Mouse (Mus musculus) liver, embryonic 16.5 days (tissue): ENCODE measurements around the gene Lancl1. TPM values are rescaled to one million over a fixed set of nuclear protein-coding genes. Genes with fewer than 3 reads are reported as not detected.

ENCODE experiments used
- ATAC-seq: fragments of 200-750 bp; cut with Nextera tagmentation; 2 replicates; pipeline ENCODE4 v1.8.0; 2017; ENCODE audit warnings: low read depth, mild to moderate bottlenecking, moderate number of reproducible peaks, moderate library complexity
- H3K27ac ChIP-seq: fragments of 300-500 bp; sonication (generic); 2 replicates; pipeline ENCODE4 v1.5.1; 2014; ENCODE audit warnings: mild to moderate bottlenecking, low read length
- H3K27me3 ChIP-seq: fragments of 300-500 bp; sonication (generic); 2 replicates; pipeline ENCODE4 v1.6.1; 2014; ENCODE audit warnings: low read depth, low read length, mixed read lengths; ENCODE audit not compliant: control insufficient read depth, insufficient read depth
- H3K36me3 ChIP-seq: fragments of 300-500 bp; sonication (generic); 2 replicates; pipeline ENCODE4 v1.6.1; 2014; ENCODE audit warnings: mild to moderate bottlenecking; ENCODE audit not compliant: control insufficient read depth, insufficient read depth
- H3K4me1 ChIP-seq: fragments of 300-500 bp; sonication (generic); 2 replicates; pipeline ENCODE4 v1.6.1; 2014; ENCODE audit warnings: low read depth, low read length, mixed read lengths; ENCODE audit not compliant: control insufficient read depth
- H3K4me2 ChIP-seq: fragments of 300-500 bp; sonication (generic); 2 replicates; pipeline ENCODE4 v1.6.1; 2014; ENCODE audit warnings: low read depth, low read length, mixed read lengths
- H3K4me3 ChIP-seq: fragments of 300-500 bp; sonication (generic); 2 replicates; pipeline ENCODE4 v1.5.1; 2014; ENCODE audit warnings: low read depth, mild to moderate bottlenecking, low read length
- H3K9ac ChIP-seq: fragments of 300-500 bp; sonication (generic); 2 replicates; pipeline ENCODE4 v1.6.1; 2014; ENCODE audit warnings: low read depth, low read length
- H3K9me3 ChIP-seq: fragments of 300-500 bp; sonication (generic); replicated peaks from 2 replicates; pipeline ENCODE4 v1.6.1; 2016; ENCODE audit warnings: low read length; ENCODE audit not compliant: control insufficient read depth
- WGBS: fragments of 180-500 bp; shearing (Covaris S2); extraction: QIAGEN DNeasy Blood & Tissue Kit; methylation state at CpG from one replicate; pipeline ENCODE4 v1.1.7; 2014; ENCODE audit not compliant: insufficient replicate concordance; 5-methylcytosine and 5-hydroxymethylcytosine counted together
- polyA plus RNA-seq: library from polyadenylated mRNA; unstranded; fragments of >200 nt; fragmentation: Nextera tagmentation; extraction: Ambion mirVana; gene quantifications from 2 replicates; pipeline ENCODE4 v1.2.1, GENCODE M21; 2015

Gene Lancl1
- polyA plus RNA-seq, 1 experiment from 2014 or later = 21.0 TPM

DNA sequence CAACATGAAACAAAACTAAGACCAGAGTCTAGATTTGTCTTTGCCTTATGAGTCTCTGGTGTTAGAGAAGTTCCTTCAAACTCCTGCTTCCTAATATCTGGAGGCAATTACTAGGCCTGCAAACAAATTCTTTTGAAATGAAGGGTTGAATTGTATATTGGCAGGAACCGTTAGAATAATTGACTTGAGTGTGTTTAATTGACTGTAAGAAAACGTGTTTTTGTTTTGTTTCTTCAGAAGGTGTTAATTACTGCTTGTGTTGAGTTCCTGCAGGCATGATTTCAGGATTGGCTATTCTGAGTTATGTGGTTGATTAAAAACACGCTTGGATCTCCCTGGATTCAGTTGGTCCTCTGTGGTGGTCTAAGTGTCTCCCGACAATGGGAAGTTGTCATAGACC is 14.0 kb upstream of the Lancl1 start:
- Histone ChIP-seq H3K27me3 (no peaks in the 10 kb centered on the region), H3K36me3 (no peaks in the 10 kb centered on the region), H3K4me2 (no peak overlapping the region), H3K4me1 (no peaks in the 10 kb centered on the region), H3K27ac (no peak overlapping the region), H3K4me3 (no peak overlapping the region), H3K9ac (no peak overlapping the region), H3K9me3 (no peaks in the 10 kb centered on the region)
- 58% methylated on average over 4 of the region's 4 CpGs for WGBS
- ATAC-seq = no peak

DNA sequence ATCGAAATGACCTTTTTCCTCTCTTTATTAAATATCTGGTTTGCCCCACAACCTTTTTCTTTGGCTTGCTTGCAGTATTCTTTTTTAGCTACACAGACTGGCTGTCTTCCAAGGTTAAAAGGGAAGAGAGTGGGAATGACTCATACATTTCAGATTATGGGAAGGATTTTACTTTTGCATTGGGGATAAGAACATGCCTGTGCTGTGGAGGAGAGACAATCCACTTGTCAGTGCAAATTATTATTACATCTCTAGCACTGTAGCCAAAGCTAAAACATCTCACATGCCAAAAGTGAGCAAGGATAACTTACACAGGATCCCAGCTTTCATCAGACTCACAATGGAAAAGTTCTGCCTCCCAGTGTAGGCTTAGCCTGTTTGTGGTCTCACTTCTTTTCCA is 10.9 kb upstream of the Lancl1 start:
- ATAC-seq = no peak
- Histone ChIP-seq H3K4me1 (no peaks in the 10 kb centered on the region), H3K4me2 (no peak overlapping the region), H3K27ac (no peak overlapping the region), H3K36me3 (no peaks in the 10 kb centered on the region), H3K27me3 (no peaks in the 10 kb centered on the region), H3K9me3 (no peaks in the 10 kb centered on the region), H3K9ac (no peak overlapping the region), H3K4me3 (no peak overlapping the region)
- 38% methylated on average over 1 of the region's 1 CpGs for WGBS

DNA sequence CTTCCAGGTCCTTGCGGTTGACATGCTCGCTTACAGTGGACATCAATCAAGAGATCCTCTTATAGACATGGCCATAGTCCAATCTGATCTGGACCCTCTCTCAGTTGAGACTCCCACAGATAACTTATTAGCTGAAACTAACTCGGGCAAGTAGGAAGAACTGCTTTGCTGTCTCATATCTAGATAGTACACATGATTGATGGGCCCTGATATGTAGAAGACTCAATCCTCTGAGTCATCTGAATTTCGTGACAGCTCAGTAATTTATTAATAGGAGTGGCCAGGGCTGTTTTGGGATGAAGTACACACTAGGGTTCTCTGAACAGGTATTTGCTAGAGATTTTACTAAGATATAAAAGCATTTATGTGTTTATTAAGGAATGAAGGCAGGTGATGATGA is 10.0 kb upstream of the Lancl1 start:
- no peaks in the 10 kb centered on the region for H3K9me3 ChIP-seq
- H3K27me3 ChIP-seq = no peaks in the 10 kb centered on the region
- ATAC-seq = no peak
- H3K9ac ChIP-seq = no peak overlapping the region
- no peak overlapping the region for H3K27ac ChIP-seq
- H3K4me3 ChIP-seq = no peak overlapping the region
- no peak overlapping the region for H3K4me2 ChIP-seq
- WGBS = 47% methylated on average over 4 of the region's 4 CpGs
- no peaks in the 10 kb centered on the region for H3K4me1 ChIP-seq
- H3K36me3 ChIP-seq = no peaks in the 10 kb centered on the region

DNA sequence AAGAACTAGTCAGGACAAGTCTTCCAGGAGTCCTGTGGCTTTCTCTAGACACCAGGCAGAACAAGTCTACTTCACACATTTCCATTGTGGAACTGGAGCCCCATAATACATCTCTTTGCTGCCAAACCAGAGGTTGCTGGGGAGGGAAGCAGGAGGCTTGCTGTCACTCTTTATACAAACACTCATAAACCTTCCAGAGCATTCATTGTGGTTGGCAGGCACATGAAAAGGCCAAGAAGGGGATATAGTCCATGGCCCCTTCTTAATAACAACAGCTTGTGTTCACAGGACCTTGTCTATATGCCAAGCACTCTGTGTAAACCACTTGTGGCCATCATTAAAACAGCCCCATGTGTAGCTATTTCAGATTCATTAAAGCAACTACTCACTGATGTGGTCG is 6.4 kb upstream of the Lancl1 start:
- Histone ChIP-seq H3K9me3 (no peaks in the 10 kb centered on the region), H3K4me2 (no peak overlapping the region), H3K9ac (no peak overlapping the region), H3K36me3 (no peaks in the 10 kb centered on the region), H3K4me1 (no peaks in the 10 kb centered on the region), H3K27ac (no peak overlapping the region), H3K27me3 (no peaks in the 10 kb centered on the region), H3K4me3 (no peak overlapping the region)
- 45% methylated on average over 1 of the region's 1 CpGs for WGBS
- no peak for ATAC-seq

DNA sequence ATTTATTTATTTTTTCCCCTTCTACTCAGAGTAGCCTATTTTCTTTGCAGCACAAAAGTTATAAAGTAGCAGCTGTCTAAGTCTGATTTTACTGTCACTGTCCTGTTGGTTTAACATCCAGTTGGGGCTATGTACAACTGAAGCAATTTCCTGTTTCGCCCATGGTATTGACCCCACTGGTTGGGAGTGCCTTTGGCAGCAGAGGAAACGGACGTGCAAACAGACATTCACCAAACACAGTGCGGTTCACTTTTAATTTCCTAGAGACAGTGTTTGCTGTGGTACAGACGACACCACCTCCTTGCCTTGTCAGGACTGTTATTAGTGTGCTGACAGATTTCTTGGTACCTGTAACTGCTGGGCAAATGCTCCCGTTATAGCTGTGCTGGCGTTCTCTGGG is 3.9 kb upstream of the Lancl1 start:
- Histone ChIP-seq H3K27me3 (no peaks in the 10 kb centered on the region), H3K9ac (no peak overlapping the region), H3K9me3 (no peaks in the 10 kb centered on the region), H3K27ac (no peak overlapping the region), H3K4me2 (no peak overlapping the region), H3K4me3 (no peak overlapping the region), H3K36me3 (no peaks in the 10 kb centered on the region), H3K4me1 (peaks cover 10% of the 10 kb centered on the region)
- 31% methylated on average over 7 of the region's 7 CpGs for WGBS
- ATAC-seq = no peak

DNA sequence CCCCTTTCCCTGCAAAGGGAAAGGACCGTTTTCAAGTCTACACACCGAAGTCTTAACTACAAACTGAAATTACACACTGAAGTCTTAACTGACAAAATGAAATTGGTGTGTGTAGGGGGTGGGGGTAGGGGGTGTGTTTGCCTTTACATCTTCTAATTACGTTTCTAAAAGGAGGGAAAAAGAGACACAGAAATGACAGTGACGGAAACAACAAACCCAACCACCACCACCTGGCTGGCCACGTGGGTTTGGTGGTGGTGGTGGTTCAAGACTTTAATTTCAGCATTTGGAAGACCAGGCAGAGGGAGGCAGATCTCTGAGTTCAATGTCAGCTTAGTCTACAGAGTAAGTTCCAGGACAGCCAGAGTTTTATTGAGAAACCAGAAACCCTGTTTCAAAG is 411 bp upstream of the Lancl1 start:
- Histone ChIP-seq H3K4me3 (peak overlapping the region; percentile 94), H3K4me1 (peaks cover 10% of the 10 kb centered on the region), H3K9me3 (no peaks in the 10 kb centered on the region), H3K27me3 (no peaks in the 10 kb centered on the region), H3K4me2 (peak overlapping the region; percentile 75), H3K9ac (peak overlapping the region; percentile 86), H3K27ac (no peak overlapping the region), H3K36me3 (no peaks in the 10 kb centered on the region)
- WGBS = 3% methylated on average over 5 of the region's 5 CpGs
- peak; percentile 10; the same call in 1 of the 2 replicates for ATAC-seq

DNA sequence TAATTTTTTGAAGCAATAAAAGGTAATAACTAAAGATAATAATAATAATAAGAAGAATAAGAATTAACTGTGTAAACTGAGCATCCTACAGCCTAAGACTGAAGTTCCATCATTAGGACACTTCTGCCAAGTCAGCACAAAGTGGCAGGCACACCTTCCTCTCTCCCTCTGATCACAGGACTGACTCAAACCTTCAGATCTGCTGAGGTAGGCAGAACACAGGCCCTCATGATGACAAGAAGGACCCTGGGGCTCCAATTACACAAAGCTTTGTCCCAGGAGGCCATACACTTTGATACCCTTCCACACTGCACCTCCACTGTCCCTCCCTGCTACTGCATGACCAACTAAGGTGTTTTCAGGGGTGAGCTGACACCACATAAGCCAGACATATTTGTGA is 1.5 kb downstream of the Lancl1 start:
- H3K4me2 ChIP-seq = no peak overlapping the region
- ATAC-seq = no peak
- H3K9ac ChIP-seq = no peak overlapping the region
- H3K36me3 ChIP-seq = no peaks in the 10 kb centered on the region; the same call in 1 of the 2 replicates
- H3K27me3 ChIP-seq = no peaks in the 10 kb centered on the region
- no peaks in the 10 kb centered on the region for H3K9me3 ChIP-seq
- peaks cover 10% of the 10 kb centered on the region for H3K4me1 ChIP-seq
- H3K4me3 ChIP-seq = no peak overlapping the region
- H3K27ac ChIP-seq = no peak overlapping the region

DNA sequence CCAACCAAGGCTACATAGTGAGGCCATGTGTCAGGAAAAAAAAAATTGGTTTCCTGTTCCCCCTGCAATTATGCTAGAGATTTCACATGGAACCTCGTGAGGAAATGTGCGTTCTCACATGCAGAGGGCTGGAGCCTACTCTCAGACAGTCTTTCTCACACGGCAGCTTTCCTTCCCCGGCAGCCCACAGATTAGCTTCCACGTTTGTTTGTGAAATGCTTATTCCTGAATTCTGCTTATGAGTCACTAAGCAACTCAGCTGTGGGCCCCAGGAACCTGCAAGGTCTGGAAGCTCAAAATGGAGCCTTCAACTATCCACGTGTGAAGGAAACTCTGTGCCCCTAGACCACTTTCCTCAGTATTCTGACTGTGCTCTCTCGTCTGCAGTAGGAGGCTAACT is 5.4 kb downstream of the Lancl1 start:
- H3K9me3 ChIP-seq = no peaks in the 10 kb centered on the region
- H3K4me1 ChIP-seq = peaks cover 7% of the 10 kb centered on the region
- no peaks in the 10 kb centered on the region for H3K27me3 ChIP-seq
- no peak overlapping the region for H3K4me3 ChIP-seq
- WGBS = 66% methylated on average over 7 of the region's 7 CpGs
- ATAC-seq = no peak
- no peak overlapping the region for H3K4me2 ChIP-seq
- H3K36me3 ChIP-seq = no peaks in the 10 kb centered on the region; the same call in 1 of the 2 replicates
- no peak overlapping the region for H3K27ac ChIP-seq
- H3K9ac ChIP-seq = no peak overlapping the region

DNA sequence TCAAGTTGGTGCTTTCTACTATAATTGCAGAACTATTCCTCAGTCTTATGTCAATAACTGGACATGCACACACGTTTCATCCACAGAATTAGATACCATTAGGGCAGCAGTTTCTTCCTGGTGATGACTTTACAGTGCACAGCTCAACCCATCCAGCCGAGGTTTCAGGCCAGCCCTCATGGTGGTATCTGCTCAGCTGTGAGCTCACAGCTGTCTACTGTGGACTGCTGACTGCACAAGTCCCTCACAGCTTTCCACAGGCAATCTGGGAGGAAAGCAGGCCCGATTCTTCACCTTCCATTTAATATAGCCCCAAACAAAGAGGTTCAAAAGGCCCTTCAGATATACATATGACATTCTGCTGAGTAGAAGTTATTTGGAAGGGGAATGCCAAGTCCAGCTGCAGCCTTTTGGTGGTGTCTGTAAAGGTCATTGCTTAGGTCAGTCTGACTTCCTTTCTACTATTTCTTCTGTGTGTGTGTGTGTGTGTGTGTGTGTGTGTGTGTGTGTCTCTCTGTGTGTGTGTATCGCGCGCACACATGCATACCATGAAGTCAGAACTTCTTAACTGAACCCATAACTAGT is 11.7 kb downstream of the Lancl1 start:
- peak; percentile 35; the same call in 1 of the 2 replicates for ATAC-seq

More for the DNA sequence above, 11.7 kb downstream of the Lancl1 start:
- Histone ChIP-seq H3K27me3 (no peaks in the 10 kb centered on the region), H3K4me2 (no peak overlapping the region), H3K4me1 (no peaks in the 10 kb centered on the region), H3K27ac (no peak overlapping the region), H3K36me3 (no peaks in the 10 kb centered on the region), H3K4me3 (no peak overlapping the region), H3K9me3 (no peaks in the 10 kb centered on the region), H3K9ac (no peak overlapping the region)
- 64% methylated on average over 6 of the region's 6 CpGs for WGBS
